Mouse (Mus musculus) lung, embryonic 16.5 days (tissue): ENCODE data around the gene Atad5. TPM values are rescaled to one million over a fixed set of nuclear protein-coding genes. Genes with fewer than 3 reads are reported as not detected.

Experiments
- ATAC-seq: fragments of 200-750 bp; cut with Nextera tagmentation; 2 replicates; pipeline ENCODE4 v1.8.0; 2017; ENCODE audit warnings: low read depth, mild to moderate bottlenecking, moderate library complexity
- H3K27ac ChIP-seq: fragments of 300-500 bp; sonication (generic); 2 replicates; pipeline ENCODE4 v1.5.1; 2014; ENCODE audit warnings: mild to moderate bottlenecking, control low read depth, low read length
- H3K27me3 ChIP-seq: fragments of 300-500 bp; sonication (generic); 2 replicates; pipeline ENCODE4 v1.6.1; 2014; ENCODE audit warnings: low read depth, low read length, mixed read lengths; ENCODE audit not compliant: control insufficient read depth, insufficient read depth
- H3K36me3 ChIP-seq: fragments of 300-500 bp; sonication (generic); 2 replicates; pipeline ENCODE4 v1.6.1; 2014; ENCODE audit warnings: low read length; ENCODE audit not compliant: control insufficient read depth, insufficient read depth
- H3K4me1 ChIP-seq: fragments of 300-500 bp; sonication (generic); replicated peaks from 2 replicates; pipeline ENCODE4 v1.6.1; 2014; ENCODE audit warnings: low read length, mixed read lengths; ENCODE audit not compliant: control insufficient read depth, insufficient read depth
- H3K4me2 ChIP-seq: fragments of 300-500 bp; sonication (generic); 2 replicates; pipeline ENCODE4 v1.6.1; 2014; ENCODE audit warnings: low read depth, low read length, control low read depth
- H3K4me3 ChIP-seq: fragments of 300-500 bp; sonication (generic); 2 replicates; pipeline ENCODE4 v1.5.1; 2014; ENCODE audit warnings: mild to moderate bottlenecking, low read length, control low read depth
- H3K9ac ChIP-seq: fragments of 300-500 bp; sonication (generic); 2 replicates; pipeline ENCODE4 v1.6.1; 2014; ENCODE audit warnings: low read length, control low read depth
- H3K9me3 ChIP-seq: fragments of 300-500 bp; sonication (generic); 2 replicates; pipeline ENCODE4 v1.6.1; 2016; ENCODE audit warnings: low read length; ENCODE audit not compliant: control insufficient read depth
- WGBS: fragments of 180-500 bp; shearing (Covaris S2); extraction: QIAGEN DNeasy Blood & Tissue Kit; methylation state at CpG from one replicate; pipeline ENCODE4 v1.1.7; 2014; 5-methylcytosine and 5-hydroxymethylcytosine counted together
- polyA plus RNA-seq: library from polyadenylated mRNA; unstranded; fragments of >200 nt; fragmentation: Nextera tagmentation; extraction: Ambion mirVana; gene quantifications from 2 replicates; pipeline ENCODE4 v1.2.1, GENCODE M21; 2015

The Atad5 gene
- polyA plus RNA-seq, result 9.6 and 11.5 TPM in 2 replicates

DNA sequence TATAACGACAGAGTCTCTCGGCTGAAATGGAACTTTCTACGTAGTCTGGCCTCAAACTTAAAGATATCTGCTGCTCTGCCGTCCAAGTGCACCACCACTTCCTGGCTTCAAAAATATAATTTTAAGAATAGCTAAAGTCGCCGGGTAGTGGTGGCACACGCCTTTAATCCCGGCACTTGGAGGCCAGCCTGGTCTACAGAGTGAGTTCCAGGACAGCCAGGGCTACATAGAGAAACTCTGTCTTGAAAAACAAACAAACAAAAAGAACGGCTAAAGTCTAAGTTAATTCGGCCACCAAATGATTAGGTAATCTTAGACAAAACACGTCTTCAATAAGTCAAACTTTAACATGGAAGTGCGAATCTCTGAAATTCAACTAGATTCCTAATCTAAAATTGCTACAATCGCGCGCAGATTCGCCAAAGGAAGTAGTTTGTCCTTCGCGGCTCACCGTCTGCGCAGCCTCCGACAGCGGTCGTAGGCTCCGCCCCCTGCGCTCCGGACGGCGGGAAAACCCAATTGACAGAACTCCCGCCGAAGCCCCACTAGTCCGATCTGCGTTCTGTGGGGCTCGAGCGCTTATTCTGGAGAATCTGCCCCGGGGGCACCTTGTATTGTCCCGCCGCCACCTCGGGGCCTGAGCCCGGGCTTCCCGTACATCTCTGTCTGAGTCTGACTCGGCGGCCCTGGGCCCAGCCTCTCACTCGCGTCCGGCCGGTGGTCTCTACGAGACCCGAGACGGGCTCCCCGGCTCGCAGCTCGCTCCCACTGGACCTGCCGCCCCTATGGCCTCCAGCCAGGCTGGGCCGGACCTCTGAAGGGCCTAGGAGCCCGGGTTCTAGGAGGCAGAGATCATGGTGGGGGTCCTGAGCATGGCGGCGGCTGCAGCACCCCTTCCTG is at the start of gene Atad5:
Gene Atad5, plus strand, starts transcription at position 484 of the 900 bp plus-strand sequence.
- H3K4me2 ChIP-seq, result peak within 1 kb of the TSS; percentile 81
- H3K9me3 ChIP-seq, result no peaks in the 10 kb centered on the region
- H3K27me3 ChIP-seq, result no peaks in the 10 kb centered on the region
- H3K4me1 ChIP-seq, result peaks cover 9% of the 10 kb centered on the region; the same call in 1 of the 2 replicates
- ATAC-seq, result peak; percentile 87
- H3K36me3 ChIP-seq, result no peaks in the 10 kb centered on the region
- H3K9ac ChIP-seq, result peak within 1 kb of the TSS; percentile 98
- peak within 1 kb of the TSS; percentile 42 for H3K27ac ChIP-seq
- peak within 1 kb of the TSS; percentile 95 for H3K4me3 ChIP-seq
- 4% methylated on average over 57 of the region's 57 CpGs for WGBS

DNA sequence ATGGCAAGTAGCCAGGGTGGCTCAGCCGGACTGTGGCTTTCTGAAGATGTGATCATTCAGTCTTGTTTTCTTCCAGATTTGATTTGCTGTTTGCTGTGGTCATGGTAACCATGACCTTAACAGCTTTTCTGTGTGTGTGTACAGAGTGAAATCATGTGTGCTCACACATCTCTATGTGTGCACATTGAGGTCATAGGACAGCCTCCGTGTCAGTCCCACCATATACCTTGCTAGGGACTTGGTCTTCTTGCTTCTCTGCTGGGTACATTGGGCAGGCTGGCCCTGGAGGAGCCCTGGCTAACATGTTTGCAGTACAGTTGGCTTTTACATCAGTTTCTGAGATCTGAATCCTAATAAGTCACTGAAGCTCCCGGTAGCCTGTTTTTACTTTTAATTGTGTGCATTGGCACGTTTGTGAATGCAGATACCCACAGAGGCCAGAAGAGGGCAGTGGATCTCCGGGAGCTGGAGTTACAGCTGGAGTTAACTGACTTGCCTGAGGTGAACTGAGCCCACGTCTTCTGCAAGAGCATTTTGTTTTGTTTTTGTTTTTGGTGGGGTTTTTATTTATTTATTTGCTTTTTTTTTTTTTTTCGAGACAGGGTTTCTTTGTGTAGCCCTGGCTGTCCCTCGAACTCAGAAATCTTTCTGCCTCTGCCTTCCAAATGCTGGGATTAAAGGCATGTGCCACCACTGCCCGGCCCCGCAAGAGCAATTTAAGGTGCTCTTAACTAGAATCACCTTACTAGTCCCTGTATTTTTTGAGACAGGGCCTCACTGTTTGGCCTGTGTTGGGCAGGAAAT is 46.4 kb upstream of the Atad5 start:
- H3K4me3 ChIP-seq, result no peak overlapping the region
- no peak overlapping the region for H3K9ac ChIP-seq
- no peak overlapping the region for H3K4me2 ChIP-seq
- H3K9me3 ChIP-seq, result no peaks in the 10 kb centered on the region
- no peak for ATAC-seq
- H3K27me3 ChIP-seq, result no peaks in the 10 kb centered on the region
- no peak overlapping the region for H3K27ac ChIP-seq
- no peaks in the 10 kb centered on the region for H3K4me1 ChIP-seq
- WGBS, result 50% methylated on average over 10 of the region's 10 CpGs
- 0 out of 2 replicates have a peak, but pooled peaks cover 2% of the 10 kb centered on the region for H3K36me3 ChIP-seq

DNA sequence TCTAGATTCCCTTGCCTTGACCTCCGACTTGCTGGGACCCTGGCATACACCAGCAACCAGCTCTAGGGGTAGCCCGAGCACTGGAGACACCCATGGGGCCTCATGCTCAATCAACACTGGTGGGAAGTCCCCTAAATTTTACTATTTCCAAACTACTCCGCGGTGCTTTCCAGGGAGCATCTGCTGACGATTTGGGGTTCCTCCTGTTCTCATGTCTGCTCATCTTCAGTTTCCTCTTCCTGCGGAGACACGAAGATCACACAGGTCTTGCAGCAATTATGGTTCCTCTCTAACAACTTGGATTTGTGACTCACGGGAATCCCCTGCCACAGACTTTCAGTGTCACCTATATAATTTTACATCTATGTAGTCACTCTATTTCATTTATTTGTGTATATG is 45.8 kb upstream of the Atad5 start:
- no peaks in the 10 kb centered on the region for H3K9me3 ChIP-seq
- H3K9ac ChIP-seq, result no peak overlapping the region
- WGBS, result 83% methylated on average over 8 of the region's 8 CpGs
- H3K27ac ChIP-seq, result no peak overlapping the region
- H3K4me3 ChIP-seq, result no peak overlapping the region
- H3K36me3 ChIP-seq, result peaks cover 7% of the 10 kb centered on the region
- no peak for ATAC-seq
- H3K27me3 ChIP-seq, result no peaks in the 10 kb centered on the region
- no peaks in the 10 kb centered on the region for H3K4me1 ChIP-seq
- H3K4me2 ChIP-seq, result no peak overlapping the region

DNA sequence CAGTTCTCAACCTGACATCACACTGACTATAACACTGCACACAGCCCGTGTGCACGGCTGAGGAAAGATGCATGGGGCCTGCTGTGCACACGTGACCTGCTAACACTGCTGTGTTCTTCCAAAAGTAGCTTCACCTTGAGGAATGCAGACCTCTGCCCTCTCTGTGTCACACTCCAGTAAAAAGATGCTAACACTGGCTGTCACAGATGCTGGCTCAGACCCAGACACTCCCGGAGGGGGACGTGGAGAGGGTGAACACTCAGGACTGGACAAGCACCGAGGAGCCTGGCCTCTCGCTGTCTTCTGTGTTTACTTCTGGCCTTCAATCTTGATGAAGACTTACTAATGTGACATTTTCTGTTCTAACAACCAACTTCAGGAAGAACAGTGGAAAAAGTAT is 42.3 kb upstream of the Atad5 start:
- no peak; the same call in 1 of the 2 replicates for ATAC-seq
- Histone ChIP-seq H3K36me3 (peaks cover 9% of the 10 kb centered on the region), H3K27me3 (no peaks in the 10 kb centered on the region), H3K9ac (no peak overlapping the region), H3K4me1 (no peaks in the 10 kb centered on the region), H3K4me2 (no peak overlapping the region), H3K27ac (no peak overlapping the region), H3K9me3 (no peaks in the 10 kb centered on the region), H3K4me3 (no peak overlapping the region)
- WGBS, result 49% methylated on average over 7 of the region's 7 CpGs

DNA sequence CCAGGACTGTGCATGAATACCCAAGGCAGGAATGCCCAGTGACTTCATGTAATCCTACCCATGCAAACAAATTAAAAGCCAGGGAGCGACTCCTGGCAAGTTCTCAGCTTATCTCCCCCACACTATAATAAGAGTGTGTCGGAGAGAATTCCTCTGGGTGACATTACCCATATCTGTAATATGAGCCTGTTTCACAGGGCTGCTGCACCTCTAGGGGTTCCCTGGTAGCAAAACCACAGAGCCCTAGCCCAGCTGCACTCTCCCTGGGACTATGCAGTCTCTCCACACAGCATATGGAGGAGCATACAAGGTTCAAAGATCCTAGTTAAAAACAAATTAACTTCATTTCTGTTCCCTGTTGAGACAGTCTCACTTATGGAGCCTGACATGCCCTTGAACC is 39.1 kb upstream of the Atad5 start:
- H3K4me3 ChIP-seq, result no peak overlapping the region
- H3K9ac ChIP-seq, result no peak overlapping the region
- no peak overlapping the region for H3K4me2 ChIP-seq
- ATAC-seq, result peak; percentile 36; the same call in 1 of the 2 replicates
- peaks cover 16% of the 10 kb centered on the region for H3K36me3 ChIP-seq
- H3K4me1 ChIP-seq, result no peaks in the 10 kb centered on the region
- 33% methylated on average over 2 of the region's 2 CpGs for WGBS
- no peaks in the 10 kb centered on the region for H3K27me3 ChIP-seq
- no peaks in the 10 kb centered on the region for H3K9me3 ChIP-seq
- H3K27ac ChIP-seq, result no peak overlapping the region

DNA sequence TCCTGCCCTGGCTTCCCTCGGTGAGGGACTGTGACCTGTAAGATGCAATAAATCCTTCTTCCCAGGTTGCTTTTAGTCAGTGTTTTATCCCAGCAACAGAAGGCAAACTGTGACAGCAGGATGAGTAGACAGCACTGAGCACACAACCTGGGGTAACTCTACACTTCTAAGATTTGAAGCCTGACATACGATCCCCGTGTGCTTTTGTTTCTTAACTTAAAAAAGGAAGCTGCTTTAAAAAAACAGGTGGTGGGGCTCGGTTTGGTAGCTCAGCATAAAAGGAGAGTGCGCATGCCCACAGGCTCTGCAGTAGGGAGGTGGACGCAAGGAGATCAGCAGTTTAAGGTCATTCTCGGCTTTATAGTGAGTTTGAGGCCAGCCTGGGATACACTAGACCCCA is 36.7 kb upstream of the Atad5 start:
- H3K9ac ChIP-seq, result no peak overlapping the region
- no peaks in the 10 kb centered on the region for H3K27me3 ChIP-seq
- peaks cover 23% of the 10 kb centered on the region for H3K36me3 ChIP-seq
- H3K4me1 ChIP-seq, result no peaks in the 10 kb centered on the region
- 75% methylated on average over 7 of the region's 7 CpGs for WGBS
- no peak overlapping the region for H3K4me2 ChIP-seq
- no peaks in the 10 kb centered on the region for H3K9me3 ChIP-seq
- no peak overlapping the region for H3K27ac ChIP-seq
- ATAC-seq, result no peak
- no peak overlapping the region for H3K4me3 ChIP-seq

DNA sequence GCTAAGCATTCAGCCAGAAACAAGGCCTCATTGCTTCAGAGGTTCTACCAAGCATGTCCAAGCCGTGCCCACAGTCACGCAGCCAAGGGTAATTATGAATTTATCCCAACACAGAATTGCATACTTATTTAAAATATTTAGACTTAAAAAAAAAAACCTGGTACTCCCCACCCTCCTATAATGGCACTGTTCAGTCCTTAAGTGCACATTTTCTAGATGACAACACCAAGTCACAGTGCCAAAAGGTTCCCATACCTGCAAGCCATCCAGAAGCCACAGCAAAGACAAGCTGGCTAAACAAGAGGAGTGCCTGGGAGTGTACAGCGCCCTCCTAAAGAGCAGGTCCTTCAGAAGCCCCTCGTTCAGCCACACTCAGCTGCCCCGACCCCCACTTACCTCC is 36.0 kb upstream of the Atad5 start:
- H3K36me3 ChIP-seq, result peaks cover 27% of the 10 kb centered on the region
- no peak overlapping the region for H3K27ac ChIP-seq
- no peaks in the 10 kb centered on the region for H3K9me3 ChIP-seq
- no peaks in the 10 kb centered on the region for H3K27me3 ChIP-seq
- no peak overlapping the region for H3K9ac ChIP-seq
- no peaks in the 10 kb centered on the region for H3K4me1 ChIP-seq
- no peak overlapping the region for H3K4me3 ChIP-seq
- no peak for ATAC-seq
- WGBS, result 75% methylated on average over 5 of the region's 5 CpGs
- H3K4me2 ChIP-seq, result no peak overlapping the region

DNA sequence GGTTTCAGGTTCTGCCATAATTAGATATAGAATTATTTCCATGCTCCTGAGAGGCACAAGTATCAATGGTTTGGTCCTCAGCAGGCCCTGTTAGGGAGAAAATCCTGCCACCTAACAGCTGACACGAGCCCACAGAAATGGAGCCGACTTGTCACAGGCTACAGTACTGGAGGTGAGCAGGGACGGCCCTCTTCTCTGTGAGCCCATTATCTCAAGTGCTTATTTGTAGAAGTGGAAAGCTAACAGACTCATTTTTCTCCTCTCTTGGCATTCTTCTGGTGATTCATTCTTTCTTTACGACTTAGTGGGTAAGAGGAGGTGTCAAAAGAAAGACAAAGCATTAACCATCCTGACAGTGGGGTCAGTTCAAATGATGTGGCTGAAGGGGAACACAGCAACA is 34.5 kb upstream of the Atad5 start:
- no peaks in the 10 kb centered on the region for H3K27me3 ChIP-seq
- H3K9me3 ChIP-seq, result no peaks in the 10 kb centered on the region
- no peak overlapping the region for H3K4me2 ChIP-seq
- no peaks in the 10 kb centered on the region for H3K4me1 ChIP-seq
- H3K27ac ChIP-seq, result no peak overlapping the region
- 22% methylated on average over 4 of the region's 4 CpGs for WGBS
- H3K4me3 ChIP-seq, result no peak overlapping the region
- no peak for ATAC-seq
- H3K9ac ChIP-seq, result no peak overlapping the region
- H3K36me3 ChIP-seq, result peaks cover 27% of the 10 kb centered on the region

DNA sequence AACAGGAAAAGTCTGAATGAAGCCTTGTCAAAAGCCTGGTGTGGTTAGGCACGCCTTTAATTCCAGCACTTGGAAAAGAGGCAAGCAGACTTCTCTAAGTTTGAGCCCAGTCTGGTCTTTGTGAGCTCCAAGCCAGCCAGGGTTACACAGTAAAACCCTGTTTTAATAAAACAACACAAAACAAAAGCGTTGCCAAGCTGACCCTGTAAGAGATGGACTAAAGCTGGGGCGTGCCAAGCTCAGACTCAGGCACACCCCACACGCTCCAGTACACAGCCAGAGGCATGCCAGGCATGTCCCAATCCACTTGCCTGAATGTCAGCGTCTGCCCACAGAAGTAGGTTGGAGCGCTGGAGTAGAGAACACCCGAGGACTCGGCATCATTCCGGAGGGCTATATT is 33.1 kb upstream of the Atad5 start:
- Histone ChIP-seq H3K9ac (no peak overlapping the region), H3K36me3 (peaks cover 33% of the 10 kb centered on the region), H3K4me1 (no peaks in the 10 kb centered on the region), H3K4me2 (no peak overlapping the region), H3K9me3 (no peaks in the 10 kb centered on the region), H3K27ac (no peak overlapping the region), H3K27me3 (no peaks in the 10 kb centered on the region), H3K4me3 (no peak overlapping the region)
- WGBS, result 82% methylated on average over 9 of the region's 9 CpGs
- no peak for ATAC-seq
